10 mouse cellular contexts compared by ENCODE assay signal in the genomic region with DNA sequence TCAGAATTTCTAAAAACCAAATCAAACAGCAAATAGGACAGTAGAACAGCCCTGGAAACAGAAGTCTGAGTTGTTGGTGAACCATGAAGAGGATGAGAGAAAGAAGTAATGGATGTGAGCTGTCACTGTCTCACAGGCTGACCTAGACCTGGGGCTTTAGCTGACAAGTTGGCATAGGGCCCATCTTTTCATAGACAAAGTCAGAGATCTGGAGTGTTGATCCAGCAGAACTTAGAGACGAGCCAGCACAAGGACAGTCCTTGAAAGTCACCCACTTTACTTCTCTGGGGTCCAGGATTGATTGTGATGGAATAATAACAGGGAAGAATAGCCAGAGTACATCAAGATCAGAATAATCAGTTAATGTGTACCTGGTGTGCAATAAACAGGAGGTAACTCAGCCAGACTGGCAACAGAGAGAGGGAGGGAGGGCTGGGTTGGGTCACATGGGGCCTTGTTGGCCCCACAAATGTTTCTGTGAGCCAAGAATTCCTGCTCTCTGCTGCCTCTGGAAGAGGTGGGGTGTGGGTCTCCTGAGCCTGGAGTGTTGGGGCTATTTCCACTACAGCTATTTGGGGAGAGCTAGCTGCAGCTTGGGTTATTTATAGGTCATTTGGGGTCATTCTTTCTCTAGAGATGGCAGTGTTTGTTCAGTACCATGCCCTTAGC. TPM values are rescaled to one million over a fixed set of nuclear protein-coding genes. Genes with fewer than 3 reads are reported as not detected.
DNase-seq lines count a peak whose midpoint lies in the region; ATAC-seq and TF ChIP-seq lines count a peak whose summit lies in the region.
"Had no signal": no experiment of that assay in that cellular context is flagged by ENCODE, and none has a peak within 500 bp of the region (broad histone marks: within the 10 kb centered on the region; RNA-seq: fewer than 3 reads in every experiment).

No protein-coding gene starts in this region.

- peak; percentile 58 for DNase-seq in adrenal gland, adult 2 months
- no peak for DNase-seq in adrenal gland, postnatal 25 days
- DNase-seq in kidney, adult 2 months = peak; percentile 80
- DNase-seq in heart, postnatal 14 days = peak; percentile 37 to 55
- peak; percentile 31 for DNase-seq in limb, embryonic 14.5 days (ENCODE audit: low spot score)
- DNase-seq in embryo, embryonic 11 days = no peak
- DNase-seq: lung, adult 18-20 months had no signal

- peaks cover 5% of the 10 kb centered on the region; the same call in 1 of the 2 replicates for H3K4me1 ChIP-seq in kidney, adult 2 months (ENCODE audit: control insufficient read depth, insufficient read depth, low read length)
- no peaks in the 10 kb centered on the region for H3K4me1 ChIP-seq in kidney, embryonic 15.5 days
- peaks cover 7% of the 10 kb centered on the region for H3K4me1 ChIP-seq in limb, embryonic 14.5 days (ENCODE audit: control insufficient read depth, insufficient read depth, low read length)
- H3K4me1 ChIP-seq in midbrain, embryonic 13.5 days (replicated peaks) = no peaks in the 10 kb centered on the region

- no peak for TF ChIP-seq CTCF in kidney, adult 2 months (conservative IDR thresholded peaks at IDR 0.05; ENCODE audit: insufficient read depth, insufficient read length, low read depth, low read length)

- 20% methylated on average over 1 of the region's 1 CpGs for WGBS in kidney, adult 2 months
- 56% methylated on average over 1 of the region's 1 CpGs for WGBS in kidney, embryonic 15.5 days
- WGBS in limb, embryonic 14.5 days = 50% methylated on average over 1 of the region's 1 CpGs
- WGBS in midbrain, embryonic 13.5 days = 82% methylated on average over 1 of the region's 1 CpGs

- intact Hi-C loops in heart, postnatal 14 days (cut with DNase I) = no loop called here

- no peak overlapping the region for H3K4me2 ChIP-seq in kidney, embryonic 15.5 days
- H3K4me2 ChIP-seq in limb, embryonic 14.5 days (replicated peaks; ENCODE audit: low read depth, low read length, severe bottlenecking) = no peak overlapping the region
- no peak overlapping the region for H3K4me2 ChIP-seq in midbrain, embryonic 13.5 days (replicated peaks)

- peak overlapping the region; percentile 75 for H3K27ac ChIP-seq in kidney, adult 2 months (ENCODE audit: insufficient read depth, low read depth, low read length)
- H3K27ac ChIP-seq in kidney, embryonic 15.5 days = no peak overlapping the region
- H3K27ac ChIP-seq in limb, embryonic 14.5 days (replicated peaks; ENCODE audit: low read depth, low read length) = 0 out of 2 replicates have a peak overlapping the region, but pooled peaks have one; percentile 5
- H3K27ac ChIP-seq in midbrain, embryonic 13.5 days = no peak overlapping the region

- H3K36me3 ChIP-seq in kidney, adult 2 months (ENCODE audit: control insufficient read depth, insufficient read depth, low read length) = no peaks in the 10 kb centered on the region
- peaks cover 4% of the 10 kb centered on the region; the same call in 1 of the 2 replicates for H3K36me3 ChIP-seq in kidney, embryonic 15.5 days
- H3K36me3 ChIP-seq in limb, embryonic 14.5 days (ENCODE audit: control insufficient read depth, insufficient read depth, low read length) = peaks cover 5% of the 10 kb centered on the region
- H3K36me3 ChIP-seq in midbrain, embryonic 13.5 days = peaks cover 9% of the 10 kb centered on the region

- no peak for TF ChIP-seq POLR2A in kidney, adult 2 months (IDR thresholded peaks at IDR 0.05; ENCODE audit: low read depth, low read length)
- no peak for TF ChIP-seq POLR2A in limb, embryonic 14.5 days (IDR thresholded peaks at IDR 0.05; ENCODE audit: borderline replicate concordance, extremely low read depth, insufficient read depth, insufficient read length)

- H3K9ac ChIP-seq in kidney, embryonic 15.5 days = no peak overlapping the region
- H3K9ac ChIP-seq in limb, embryonic 14.5 days (ENCODE audit: low read depth, low read length, severe bottlenecking) = no peak overlapping the region
- H3K9ac ChIP-seq in midbrain, embryonic 13.5 days (replicated peaks) = no peak overlapping the region

- no peaks in the 10 kb centered on the region for H3K9me3 ChIP-seq in kidney, embryonic 15.5 days (replicated peaks)
- no peaks in the 10 kb centered on the region for H3K9me3 ChIP-seq in limb, embryonic 14.5 days (ENCODE audit: control insufficient read depth, low read length)
- no peaks in the 10 kb centered on the region for H3K9me3 ChIP-seq in midbrain, embryonic 13.5 days

- no peak for ATAC-seq in kidney, embryonic 15.5 days (replicated peaks; ENCODE audit: low FRiP score)
- ATAC-seq in limb, embryonic 14.5 days (ENCODE audit: low FRiP score, low read depth) = peak; percentile 45; the same call in 1 of the 2 replicates
- no peak for ATAC-seq in midbrain, embryonic 13.5 days
- ATAC-seq: inflammation-experienced regulatory T-cells, adult 6 months had no signal

- no peaks in the 10 kb centered on the region for H3K27me3 ChIP-seq in kidney, adult 2 months (replicated peaks; ENCODE audit: control insufficient read depth, insufficient read depth, low read length)
- no peaks in the 10 kb centered on the region for H3K27me3 ChIP-seq in kidney, embryonic 15.5 days
- H3K27me3 ChIP-seq in limb, embryonic 14.5 days (ENCODE audit: control insufficient read depth, insufficient read depth, low read length) = no peaks in the 10 kb centered on the region
- no peaks in the 10 kb centered on the region for H3K27me3 ChIP-seq in midbrain, embryonic 13.5 days

- no peak overlapping the region for H3K4me3 ChIP-seq in kidney, adult 2 months (ENCODE audit: insufficient read depth, low read depth, low read length)
- H3K4me3 ChIP-seq in kidney, embryonic 15.5 days (replicated peaks) = no peak overlapping the region
- no peak overlapping the region for H3K4me3 ChIP-seq in limb, embryonic 14.5 days (replicated peaks; ENCODE audit: low read length)
- H3K4me3 ChIP-seq in midbrain, embryonic 13.5 days (replicated peaks) = no peak overlapping the region

RNA-seq across cellular contexts. Expression of a gene that starts 10.9 kb away (rescaled TPM):
- 10 to 100 TPM; 13.1 to 16.1 TPM for total RNA-seq in adrenal gland, adult 2 months (2021)
- polyA plus RNA-seq in adrenal gland, adult 2 months (2012; rRNA removed) = 14.2 and 14.3 TPM in 2 replicates
- 18.1 and 25.1 TPM in 2 replicates for total RNA-seq in adrenal gland, postnatal 25 days (2021)
- 19.2 and 19.6 TPM in 2 replicates for polyA plus RNA-seq in kidney, adult 2 months (2012; rRNA removed)
- 38.1 and 39.8 TPM in 2 replicates for polyA plus RNA-seq in kidney, embryonic 15.5 days (2015; fragmentation: Nextera tagmentation; extraction: Ambion mirVana)
- 1 to 10 TPM; 8.6 to 9.3 TPM for total RNA-seq in heart, postnatal 14 days (2021)
- polyA plus RNA-seq in limb, embryonic 14.5 days (2012; rRNA removed) = 44.1 and 44.6 TPM in 2 replicates
- polyA plus RNA-seq in limb, embryonic 14.5 days (2014; fragmentation: Nextera tagmentation; extraction: Ambion mirVana) = 35.9 TPM in 2 replicates
- polyA plus RNA-seq in midbrain, embryonic 13.5 days (2015; fragmentation: Nextera tagmentation; extraction: Ambion mirVana) = 30.3 and 33.1 TPM in 2 replicates

RNA-seq across cellular contexts. Expression of a gene that starts 10.9 kb away (rescaled TPM):
- 1 to 10 TPM; 3.0 to 7.8 TPM for total RNA-seq in adrenal gland, adult 2 months (2021)
- polyA plus RNA-seq in adrenal gland, adult 2 months (2012; rRNA removed) = 17.5 and 19.6 TPM in 2 replicates
- 3.9 and 9.0 TPM in 2 replicates for total RNA-seq in adrenal gland, postnatal 25 days (2021)
- polyA plus RNA-seq in kidney, adult 2 months (2012; rRNA removed) = 2.7 and 2.9 TPM in 2 replicates
- polyA plus RNA-seq in kidney, embryonic 15.5 days (2015; fragmentation: Nextera tagmentation; extraction: Ambion mirVana) = 18.9 and 19.1 TPM in 2 replicates
- under 1 TPM; 0.88 to 0.96 TPM for total RNA-seq in heart, postnatal 14 days (2021)
- polyA plus RNA-seq in limb, embryonic 14.5 days (2012; rRNA removed) = 26.8 and 28.2 TPM in 2 replicates
- 10.2 and 11.0 TPM in 2 replicates for polyA plus RNA-seq in limb, embryonic 14.5 days (2014; fragmentation: Nextera tagmentation; extraction: Ambion mirVana)
- 10.2 and 10.6 TPM in 2 replicates for polyA plus RNA-seq in midbrain, embryonic 13.5 days (2015; fragmentation: Nextera tagmentation; extraction: Ambion mirVana)

RNA-seq across cellular contexts. Expression of a gene that starts 24.9 kb away (rescaled TPM):
- total RNA-seq in adrenal gland, adult 2 months (2021) = 1 to 10 TPM; 2.4 to 4.2 TPM
- polyA plus RNA-seq in adrenal gland, adult 2 months (2012; rRNA removed) = 7.7 and 8.9 TPM in 2 replicates
- 2.7 and 3.6 TPM in 2 replicates for total RNA-seq in adrenal gland, postnatal 25 days (2021)
- 2.1 and 2.5 TPM in 2 replicates for polyA plus RNA-seq in kidney, adult 2 months (2012; rRNA removed)
- polyA plus RNA-seq in kidney, embryonic 15.5 days (2015; fragmentation: Nextera tagmentation; extraction: Ambion mirVana) = 1.1 and 1.6 TPM in 2 replicates
- 1 to 10 TPM; 3.2 to 3.6 TPM for total RNA-seq in heart, postnatal 14 days (2021)
- 0.57 and 0.79 TPM in 2 replicates for polyA plus RNA-seq in limb, embryonic 14.5 days (2012; rRNA removed)
- polyA plus RNA-seq in limb, embryonic 14.5 days (2014; fragmentation: Nextera tagmentation; extraction: Ambion mirVana) = 0.39 and 1.1 TPM in 2 replicates
- 0.62 and 1.0 TPM in 2 replicates for polyA plus RNA-seq in midbrain, embryonic 13.5 days (2015; fragmentation: Nextera tagmentation; extraction: Ambion mirVana)

Comparison
In these comparisons a context has a peak if more than half of its experiments do, and no peak if none do; other contexts are left out.
1. DNase-seq: peak in adrenal gland, adult 2 months (single experiment), kidney, adult 2 months (single experiment), heart, postnatal 14 days (2 of 2) and limb, embryonic 14.5 days (single experiment); none in adrenal gland, postnatal 25 days (single experiment) and embryo, embryonic 11 days (single experiment).
2. H3K27ac ChIP-seq: peak in kidney, adult 2 months (single experiment) and limb, embryonic 14.5 days (single experiment); none in kidney, embryonic 15.5 days (single experiment) and midbrain, embryonic 13.5 days (single experiment).